Mouse (Mus musculus): Measurements from ENCODE around the gene Nup54. TPM values are rescaled to one million over a fixed set of nuclear protein-coding genes. Genes with fewer than 3 reads are reported as not detected.

The Nup54 gene
- total RNA-seq, 2 experiments from 2014 or later = 9.1 to 9.7 TPM

DNA sequence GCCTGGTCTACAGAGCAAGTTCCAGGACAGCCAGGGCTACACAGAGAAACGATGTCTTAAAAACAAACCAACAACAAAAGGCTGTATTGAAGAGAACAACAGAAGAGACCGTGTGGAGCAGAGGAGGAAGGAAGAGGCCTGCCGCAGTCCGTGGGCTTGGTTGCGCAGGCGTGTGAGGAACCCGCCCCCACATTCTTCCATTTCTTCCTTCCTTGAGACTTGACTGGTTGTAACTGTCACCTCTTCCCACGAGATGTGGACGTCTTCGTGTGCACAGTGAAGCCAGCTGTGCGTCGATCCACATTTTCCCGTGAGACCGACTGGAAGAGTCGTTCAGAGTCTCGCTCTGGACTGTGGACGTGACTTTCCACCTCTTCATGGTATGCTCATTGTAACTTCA, 59.7 kb downstream of the Nup54 start:
- no peak for DNase-seq

DNA sequence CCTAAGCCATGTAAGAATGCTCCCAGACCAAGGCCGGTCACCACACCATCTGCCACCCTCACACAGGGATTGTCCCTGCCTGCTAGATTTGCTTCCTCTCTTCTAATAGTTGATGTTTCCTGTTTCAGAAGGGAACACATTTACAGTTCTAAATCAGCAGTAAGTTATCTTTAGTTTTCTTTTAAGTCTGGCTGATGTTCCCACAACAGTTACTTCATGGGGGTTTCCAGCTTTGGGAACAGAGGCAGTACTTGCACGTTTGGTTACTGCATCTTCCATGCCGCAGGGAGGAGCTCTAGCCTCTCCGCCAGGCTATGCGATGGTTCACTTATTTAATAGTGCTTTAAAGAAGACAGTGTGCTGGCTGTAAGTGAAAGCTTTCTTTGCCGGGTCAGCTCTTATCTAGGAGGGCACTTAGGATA, 60.3 kb downstream of the Nup54 start:
- no peak for DNase-seq

DNA sequence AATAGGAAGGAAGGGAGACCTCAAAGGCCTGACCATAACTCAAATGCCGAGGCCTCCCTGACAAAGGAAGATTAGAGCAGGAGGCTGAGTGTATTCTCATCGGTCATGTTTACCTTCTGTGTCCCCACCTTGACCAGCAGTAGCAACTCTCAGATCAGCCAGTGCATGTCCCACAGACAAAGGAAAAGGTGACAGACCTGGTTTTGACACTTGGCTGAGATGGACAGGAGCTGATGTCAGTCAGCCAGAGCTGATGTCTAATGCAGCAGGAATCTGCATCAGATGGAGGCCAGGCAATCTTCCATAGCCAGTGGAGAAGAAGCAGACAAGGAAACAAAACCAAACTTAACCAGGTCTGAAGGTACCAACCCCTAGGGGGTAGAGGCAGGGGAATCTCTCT, 62.4 kb downstream of the Nup54 start:
- no peak for DNase-seq

GRCm38 (mm10) chr5:92371361-92371976, 63.5 kb downstream of the Nup54 start:
- no peak for DNase-seq

DNA sequence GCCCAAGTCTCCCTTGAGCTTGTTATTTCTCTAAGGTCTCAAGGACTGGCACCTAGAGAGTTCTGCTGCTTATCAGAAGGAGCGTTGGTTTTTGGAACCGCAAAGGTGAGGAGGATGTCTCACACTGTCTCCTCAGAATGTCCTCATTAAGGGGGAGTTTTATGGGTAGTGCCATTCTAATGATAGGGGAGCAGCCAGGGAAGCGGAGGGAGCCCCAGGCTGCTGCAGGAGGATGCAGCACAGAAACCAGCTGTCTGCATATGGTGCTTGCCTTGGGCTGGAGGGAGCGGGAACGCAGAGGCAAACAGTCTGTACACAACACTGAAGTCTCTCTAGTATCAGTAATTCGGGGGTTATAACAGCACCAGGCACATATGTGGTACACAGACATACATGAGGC, 64.1 kb downstream of the Nup54 start:
- DNase-seq = no peak

DNA sequence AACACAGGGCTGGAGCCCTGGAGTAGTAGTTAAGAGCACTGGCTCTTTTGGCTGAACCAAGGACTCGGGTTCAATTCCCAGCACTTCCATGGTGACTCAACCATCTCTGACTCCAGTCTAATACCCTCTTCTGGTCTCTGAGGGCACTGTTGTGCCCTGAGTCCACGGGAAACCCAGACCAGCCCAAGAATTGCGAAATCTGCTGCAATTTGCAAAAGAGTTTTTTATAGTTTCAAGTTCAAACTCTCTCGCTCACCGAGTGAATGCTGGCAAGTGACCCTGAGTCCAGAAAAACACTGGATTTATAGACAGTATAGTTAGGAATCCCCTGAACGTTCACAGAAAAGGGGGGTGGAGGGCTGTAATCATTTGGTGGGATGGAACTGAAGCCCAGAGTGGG, 64.6 kb downstream of the Nup54 start:
- DNase-seq = no peak

- peak; percentile 70 for DNase-seq
Measured at GRCm38 (mm10) chr5:92369151-92369994, 65.6 kb downstream of the Nup54 start.

DNA sequence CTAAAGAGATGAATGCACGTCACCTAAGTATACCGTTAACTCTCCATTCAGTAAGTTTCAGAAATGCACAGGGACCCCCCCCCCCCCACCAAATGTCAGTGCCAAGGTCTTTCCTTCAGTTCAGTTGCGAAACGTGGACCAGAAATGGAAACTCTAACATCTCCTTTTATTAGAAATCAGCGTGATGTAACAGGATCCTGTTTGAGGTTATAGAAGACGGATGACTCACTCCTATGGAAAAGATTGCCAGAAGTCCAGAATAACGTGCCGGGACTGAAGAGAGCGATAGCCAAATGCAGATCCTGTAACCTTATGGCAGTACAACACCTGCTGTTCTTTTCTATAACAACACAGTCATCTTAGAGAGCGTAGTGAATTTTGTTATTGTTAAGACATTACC, 66.6 kb downstream of the Nup54 start:
- DNase-seq = no peak

GRCm38 (mm10) chr5:92366565-92366964, 68.5 kb downstream of the Nup54 start:
- no peak for DNase-seq

Small RNAs within 50 kb of the gene (microRNA-seq; reads per million reads assigned to microRNA genes)
- gene Mir6415 (ENCODE audit: borderline replicate concordance in 2 of 2) = 0 reads per million in 2 experiments

Other genes starting within 250 kb of the Nup54 start
- not detected for gene U90926, start 219.8 kb downstream of the Nup54 start, total RNA-seq (2021)
- gene Ppef2, start 178.9 kb downstream of the Nup54 start, total RNA-seq (2021) = not detected
- 10 to 100 TPM in 1 of 2 experiments, 1 to 10 TPM in 1; 5.1 to 10.1 TPM for gene Naaa, start 157.0 kb downstream of the Nup54 start, total RNA-seq (2021)
- gene Sdad1, start 124.7 kb downstream of the Nup54 start, total RNA-seq (2021) = 10 to 100 TPM; 15.0 to 15.7 TPM
- gene Cxcl9, start 107.1 kb downstream of the Nup54 start, total RNA-seq (2021) = under 1 TPM; 0.20 to 0.86 TPM
- gene Art3, start 103.4 kb downstream of the Nup54 start, total RNA-seq (2021) = 100 to 1,000 TPM; 365 to 392 TPM
- not detected for gene Cxcl10, start 86.3 kb downstream of the Nup54 start, total RNA-seq (2021)
- gene Scarb2, start 71.6 kb upstream of the Nup54 start, total RNA-seq (2021) = 10 to 100 TPM; 61.8 to 69.2 TPM
- not detected for gene Fam47e, start 119.8 kb upstream of the Nup54 start, total RNA-seq (2021)
- gene Stbd1, start 167.8 kb upstream of the Nup54 start, total RNA-seq (2021) = 10 to 100 TPM; 34.3 to 44.3 TPM
- under 1 TPM; 0.23 to 0.24 TPM for gene Ccdc158, start 240.1 kb upstream of the Nup54 start, total RNA-seq (2021)
- under 1 TPM; 0.23 to 0.40 TPM for gene Shroom3, start 248.2 kb upstream of the Nup54 start, total RNA-seq (2021)